Mouse (Mus musculus) erythroblast, embryonic 14.5 days (primary cell): ENCODE results near the gene Cdk18. TPM values are rescaled to one million over a fixed set of nuclear protein-coding genes. Genes with fewer than 3 reads are reported as not detected.
A peak's percentile ranks its signal among the peaks of the same experiment; 100 is the strongest.

Source experiments
- H3K27me3 ChIP-seq: 2 replicates; pipeline ENCODE4 v1.6.1; 2012; ENCODE audit warnings: inconsistent platforms; ENCODE audit not compliant: control insufficient read depth
- H3K36me3 ChIP-seq: 2 replicates; pipeline ENCODE4 v1.6.1; 2012; ENCODE audit warnings: mild to moderate bottlenecking, inconsistent platforms; ENCODE audit not compliant: control insufficient read depth
- H3K4me1 ChIP-seq: 2 replicates; pipeline ENCODE4 v1.6.1; 2012; ENCODE audit warnings: inconsistent platforms; ENCODE audit not compliant: control insufficient read depth
- H3K4me3 ChIP-seq: replicated peaks from 2 replicates; pipeline ENCODE3; 2012; ENCODE audit warnings: moderate library complexity, mild to moderate bottlenecking, inconsistent platforms
- H3K9me3 ChIP-seq: 2 replicates; pipeline ENCODE4 v1.6.1; 2012; ENCODE audit warnings: low read length, inconsistent platforms, mixed read lengths; ENCODE audit not compliant: control insufficient read depth
- GATA1 ChIP-seq: IDR thresholded peaks from 2 replicates; pipeline ENCODE4 v1.6.1; 2012; ENCODE audit warnings: low read length, inconsistent platforms, mixed read lengths
- TAL1 ChIP-seq: IDR thresholded peaks from 3 replicates; pipeline ENCODE4 v1.6.1; 2012; ENCODE audit warnings: low read length, inconsistent platforms, mixed read lengths
- polyA plus RNA-seq: library from polyadenylated mRNA; stranded (reverse); fragments of >175 nt; gene quantifications from 2 replicates; pipeline ENCODE4 v1.2.3, GENCODE M21; 2012

Gene Cdk18
- polyA plus RNA-seq, 1 experiment = not detected

- Histone ChIP-seq H3K4me3 (no peak overlapping the region), H3K27me3 (peaks cover 33% of the 10 kb centered on the region), H3K4me1 (no peaks in the 10 kb centered on the region), H3K9me3 (no peaks in the 10 kb centered on the region), H3K36me3 (no peaks in the 10 kb centered on the region)
- TF ChIP-seq GATA1 = no peak
- TF ChIP-seq TAL1 = no peak
Measured at GRCm38 (mm10) chr1:132140574-132140973, 1.1 kb upstream of the Cdk18 start.

- Histone ChIP-seq H3K27me3 (peaks cover 33% of the 10 kb centered on the region), H3K4me3 (no peak overlapping the region), H3K4me1 (no peaks in the 10 kb centered on the region)
Measured at GRCm38 (mm10) chr1:132140171-132140570, 687 bp upstream of the Cdk18 start.

GRCm38 (mm10) chr1:132138576-132139415 is 688 bp downstream of the Cdk18 start:
- H3K27me3 ChIP-seq = peaks cover 33% of the 10 kb centered on the region
- peak overlapping the region; percentile 47 for H3K4me3 ChIP-seq

More at GRCm38 (mm10) chr1:132140171-132140570, 687 bp upstream of the Cdk18 start:
- no peaks in the 10 kb centered on the region for H3K36me3 ChIP-seq
- H3K9me3 ChIP-seq = no peaks in the 10 kb centered on the region
- TF ChIP-seq GATA1 (no peak), TAL1 (no peak)

GRCm38 (mm10) chr1:132137935-132138575 is 1.4 kb downstream of the Cdk18 start:
- H3K27me3 ChIP-seq = peaks cover 33% of the 10 kb centered on the region

More at GRCm38 (mm10) chr1:132138576-132139415, 688 bp downstream of the Cdk18 start:
- no peaks in the 10 kb centered on the region for H3K9me3 ChIP-seq
- no peaks in the 10 kb centered on the region for H3K36me3 ChIP-seq
- no peaks in the 10 kb centered on the region for H3K4me1 ChIP-seq
- TF ChIP-seq GATA1 (no peak), TAL1 (no peak)

GRCm38 (mm10) chr1:132136847-132137246 is 2.6 kb downstream of the Cdk18 start:
- TF ChIP-seq TAL1 (no peak), GATA1 (no peak)
- Histone ChIP-seq H3K27me3 (peaks cover 33% of the 10 kb centered on the region), H3K4me1 (no peaks in the 10 kb centered on the region)

More at GRCm38 (mm10) chr1:132137935-132138575, 1.4 kb downstream of the Cdk18 start:
- no peak for TF ChIP-seq GATA1
- no peak for TF ChIP-seq TAL1
- H3K9me3 ChIP-seq = no peaks in the 10 kb centered on the region
- no peaks in the 10 kb centered on the region for H3K4me1 ChIP-seq
- no peak overlapping the region for H3K4me3 ChIP-seq
- H3K36me3 ChIP-seq = no peaks in the 10 kb centered on the region

GRCm38 (mm10) chr1:132135631-132136030 is 3.9 kb downstream of the Cdk18 start:
- Histone ChIP-seq H3K36me3 (no peaks in the 10 kb centered on the region), H3K9me3 (peaks cover 4% of the 10 kb centered on the region; the same call in 1 of the 2 replicates), H3K4me1 (no peaks in the 10 kb centered on the region), H3K4me3 (no peak overlapping the region), H3K27me3 (peaks cover 31% of the 10 kb centered on the region)
- TF ChIP-seq TAL1 (no peak), GATA1 (no peak)

More at GRCm38 (mm10) chr1:132136847-132137246, 2.6 kb downstream of the Cdk18 start:
- no peaks in the 10 kb centered on the region for H3K9me3 ChIP-seq
- no peaks in the 10 kb centered on the region for H3K36me3 ChIP-seq
- H3K4me3 ChIP-seq = no peak overlapping the region

GRCm38 (mm10) chr1:132128311-132128710 is 11.2 kb downstream of the Cdk18 start:
- no peak for TF ChIP-seq TAL1
- no peak for TF ChIP-seq GATA1
- H3K4me3 ChIP-seq = no peak overlapping the region
- peaks cover 4% of the 10 kb centered on the region; the same call in 1 of the 2 replicates for H3K9me3 ChIP-seq
- no peaks in the 10 kb centered on the region; the same call in 1 of the 2 replicates for H3K4me1 ChIP-seq
- no peaks in the 10 kb centered on the region; the same call in 1 of the 2 replicates for H3K27me3 ChIP-seq
- no peaks in the 10 kb centered on the region for H3K36me3 ChIP-seq

- Histone ChIP-seq H3K4me1 (no peaks in the 10 kb centered on the region; the same call in 1 of the 2 replicates), H3K9me3 (no peaks in the 10 kb centered on the region), H3K27me3 (no peaks in the 10 kb centered on the region), H3K36me3 (no peaks in the 10 kb centered on the region), H3K4me3 (no peak overlapping the region)
- TF ChIP-seq TAL1 (no peak), GATA1 (no peak)
Measured at GRCm38 (mm10) chr1:132125803-132126405, 13.6 kb downstream of the Cdk18 start.
